Mouse (Mus musculus): ENCODE results near the gene Spata13. TPM values are rescaled to one million over a fixed set of nuclear protein-coding genes. Genes with fewer than 3 reads are reported as not detected.

The Spata13 gene
- total and polyA plus RNA-seq, 3 experiments, result 0.09 to 0.71 TPM; not detected in 1

DNA sequence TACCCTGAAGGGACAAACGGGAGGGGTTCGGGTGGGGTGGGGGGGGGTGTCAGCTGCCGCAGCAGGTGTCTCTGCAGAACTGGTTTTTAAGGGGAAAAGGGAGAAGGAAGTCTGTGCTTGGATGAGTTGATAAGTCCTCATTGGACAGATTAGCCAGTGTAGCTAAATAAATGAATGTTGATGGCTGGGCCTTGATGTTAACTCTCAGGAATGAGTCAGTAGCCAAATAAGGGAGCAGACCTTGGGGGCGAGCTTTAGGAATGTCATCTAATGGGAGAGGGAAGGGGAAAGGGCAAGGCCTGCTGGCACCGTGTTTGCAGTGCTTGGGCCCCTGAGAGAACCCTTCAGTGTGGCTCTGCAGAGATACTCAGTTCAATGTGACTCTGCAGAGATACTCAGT lies 12.6 kb downstream of the Spata13 start:
- ATAC-seq (ENCODE audit: extremely low read depth, insufficient number of reproducible peaks, low FRiP score, poor library complexity, severe bottlenecking) (no peak), DNase-seq (ENCODE audit: low spot score) (no peak)
- no peaks in the 10 kb centered on the region for H3K9me3 ChIP-seq (replicated peaks)
- H3K36me3 ChIP-seq (replicated peaks), result no peaks in the 10 kb centered on the region
- TF ChIP-seq POLR2AphosphoS5 (IDR thresholded peaks at IDR 0.05; ENCODE audit: insufficient replicate concordance, low read depth, low read length) (no peak), CTCF (IDR thresholded peaks at IDR 0.05; ENCODE audit: low read depth, low read length) (no peak), TAL1 (conservative IDR thresholded peaks at IDR 0.05; ENCODE audit: low read depth, low read length) (no peak), GATA1 (IDR thresholded peaks at IDR 0.05; ENCODE audit: borderline replicate concordance, low read length) (no peak), GATA2 (IDR thresholded peaks at IDR 0.05; ENCODE audit: borderline replicate concordance, low read depth, low read length) (no peak)
- peaks cover 3% of the 10 kb centered on the region; the same call in 1 of the 2 replicates for H3K27me3 ChIP-seq (ENCODE audit: insufficient read depth, low read length)
- H3K4me3 ChIP-seq (ENCODE audit: low read depth, low read length), result no peak overlapping the region
- no peaks in the 10 kb centered on the region for H3K4me1 ChIP-seq (ENCODE audit: insufficient read depth, low read depth, low read length)

DNA sequence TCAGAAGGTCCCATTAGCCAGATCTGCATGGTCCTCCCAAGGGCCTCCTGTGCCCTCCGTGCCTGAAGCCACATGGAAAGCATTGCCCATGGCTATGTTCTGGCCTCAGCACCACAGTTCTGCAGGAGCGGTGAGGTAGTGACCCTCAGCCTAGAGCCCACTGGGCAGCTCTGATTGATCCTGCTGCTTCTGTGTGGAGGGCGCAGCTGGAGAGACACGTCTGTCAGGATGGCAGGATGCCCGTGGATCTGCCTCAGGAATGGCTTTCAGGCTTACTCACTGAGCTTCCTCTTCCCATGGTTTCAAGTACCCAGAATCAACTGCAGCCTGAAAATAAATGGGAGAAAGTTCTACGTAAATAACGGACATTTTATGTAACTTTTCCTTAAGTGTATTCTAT lies 14.1 kb downstream of the Spata13 start:
- TF ChIP-seq GATA2 (IDR thresholded peaks at IDR 0.05; ENCODE audit: borderline replicate concordance, low read depth, low read length), result no peak
- no peak for TF ChIP-seq TAL1 (conservative IDR thresholded peaks at IDR 0.05; ENCODE audit: low read depth, low read length)
- TF ChIP-seq CTCF (IDR thresholded peaks at IDR 0.05; ENCODE audit: low read depth, low read length), result no peak
- no peak for TF ChIP-seq POLR2AphosphoS5 (IDR thresholded peaks at IDR 0.05; ENCODE audit: insufficient replicate concordance, low read depth, low read length)
- no peak for TF ChIP-seq GATA1 (IDR thresholded peaks at IDR 0.05; ENCODE audit: borderline replicate concordance, low read length)
- H3K4me1 ChIP-seq (ENCODE audit: insufficient read depth, low read depth, low read length), result no peaks in the 10 kb centered on the region

DNA sequence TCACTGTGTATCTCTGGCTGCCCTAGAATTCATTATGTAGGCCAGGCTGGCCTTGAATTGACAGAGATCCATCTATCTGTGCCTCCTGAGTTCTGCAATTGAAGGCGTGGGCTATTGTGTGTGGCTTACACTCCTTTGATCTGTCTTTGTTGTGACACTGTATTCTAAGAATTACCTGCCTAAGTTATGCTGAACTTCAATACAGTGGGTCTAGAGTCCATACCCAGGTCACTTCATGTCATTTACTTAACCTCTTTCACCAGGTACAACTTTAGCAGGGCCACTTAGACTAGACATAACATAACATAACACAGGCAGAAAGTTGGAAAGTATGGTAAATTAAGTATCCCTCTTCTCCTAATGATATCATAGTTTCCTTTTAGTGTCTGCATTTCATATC lies 15.2 kb downstream of the Spata13 start:
- H3K27me3 ChIP-seq (ENCODE audit: insufficient read depth, low read length), result peaks cover 3% of the 10 kb centered on the region; the same call in 1 of the 2 replicates
- TF ChIP-seq GATA1 (IDR thresholded peaks at IDR 0.05; ENCODE audit: borderline replicate concordance, low read length), result no peak
- no peak for TF ChIP-seq CTCF (IDR thresholded peaks at IDR 0.05; ENCODE audit: low read depth, low read length)
- no peak for TF ChIP-seq TAL1 (conservative IDR thresholded peaks at IDR 0.05; ENCODE audit: low read depth, low read length)
- H3K4me1 ChIP-seq (ENCODE audit: insufficient read depth, low read depth, low read length), result no peaks in the 10 kb centered on the region

More for the DNA sequence above, 14.1 kb downstream of the Spata13 start:
- Histone ChIP-seq H3K27me3 (ENCODE audit: insufficient read depth, low read length) (peaks cover 3% of the 10 kb centered on the region; the same call in 1 of the 2 replicates), H3K9me3 (replicated peaks) (no peaks in the 10 kb centered on the region), H3K4me3 (ENCODE audit: low read depth, low read length) (no peak overlapping the region), H3K36me3 (replicated peaks) (no peaks in the 10 kb centered on the region)
- ATAC-seq (ENCODE audit: extremely low read depth, insufficient number of reproducible peaks, low FRiP score, poor library complexity, severe bottlenecking), result no peak
- DNase-seq (ENCODE audit: low spot score), result no peak

DNA sequence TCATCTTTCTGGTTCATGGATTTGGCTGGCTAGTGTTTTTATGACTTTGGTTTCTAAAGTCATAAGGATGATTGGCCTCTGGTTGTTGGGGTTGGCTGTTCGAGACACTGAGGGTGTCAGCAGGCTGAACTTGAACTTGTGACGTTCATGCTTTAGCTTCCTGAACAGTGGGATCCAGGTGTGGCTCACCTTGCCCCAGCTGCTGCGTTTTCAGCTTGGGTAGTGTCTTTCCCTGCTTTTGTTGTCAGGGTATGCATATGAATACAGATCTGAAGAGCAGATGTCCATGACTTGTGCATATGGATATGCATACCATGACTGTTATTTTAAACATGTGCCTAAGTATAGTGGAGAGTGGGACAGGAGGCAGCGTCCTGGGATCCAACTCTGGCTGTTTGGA lies 19.4 kb downstream of the Spata13 start:
- Histone ChIP-seq H3K9me3 (replicated peaks) (peaks cover 4% of the 10 kb centered on the region), H3K36me3 (replicated peaks) (no peaks in the 10 kb centered on the region), H3K27me3 (ENCODE audit: insufficient read depth, low read length) (no peaks in the 10 kb centered on the region), H3K4me1 (ENCODE audit: insufficient read depth, low read depth, low read length) (no peaks in the 10 kb centered on the region), H3K4me3 (ENCODE audit: low read depth, low read length) (no peak overlapping the region)
- DNase-seq (ENCODE audit: low spot score) (no peak), ATAC-seq (ENCODE audit: extremely low read depth, insufficient number of reproducible peaks, low FRiP score, poor library complexity, severe bottlenecking) (no peak)
- TF ChIP-seq CTCF (IDR thresholded peaks at IDR 0.05; ENCODE audit: low read depth, low read length) (no peak), GATA2 (IDR thresholded peaks at IDR 0.05; ENCODE audit: borderline replicate concordance, low read depth, low read length) (no peak), POLR2AphosphoS5 (IDR thresholded peaks at IDR 0.05; ENCODE audit: insufficient replicate concordance, low read depth, low read length) (no peak), TAL1 (conservative IDR thresholded peaks at IDR 0.05; ENCODE audit: low read depth, low read length) (no peak), GATA1 (IDR thresholded peaks at IDR 0.05; ENCODE audit: borderline replicate concordance, low read length) (no peak)

More for the DNA sequence above, 15.2 kb downstream of the Spata13 start:
- H3K4me3 ChIP-seq (ENCODE audit: low read depth, low read length), result no peak overlapping the region
- H3K36me3 ChIP-seq (replicated peaks), result no peaks in the 10 kb centered on the region
- peaks cover 2% of the 10 kb centered on the region for H3K9me3 ChIP-seq (replicated peaks)
- DNase-seq (ENCODE audit: low spot score), result no peak
- no peak for ATAC-seq (ENCODE audit: extremely low read depth, insufficient number of reproducible peaks, low FRiP score, poor library complexity, severe bottlenecking)

DNA sequence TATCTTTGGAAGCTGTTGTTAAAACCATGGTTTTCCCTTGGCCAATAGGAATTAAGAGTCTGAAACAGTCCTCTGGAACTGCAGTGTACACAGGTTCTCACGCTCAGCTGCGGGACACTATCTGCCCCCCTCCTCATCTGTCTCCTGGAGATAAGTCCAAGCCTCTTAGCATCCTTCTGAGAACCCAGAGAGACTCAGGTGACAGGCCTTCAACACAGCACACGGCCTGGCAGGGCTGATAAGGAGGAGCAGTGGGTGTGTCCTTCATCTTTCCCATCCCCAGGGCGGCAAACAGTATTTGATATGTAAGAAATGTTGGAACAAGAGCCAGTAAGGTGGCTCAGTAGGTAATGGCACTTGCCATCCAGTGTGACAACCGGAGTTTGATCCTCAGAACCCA lies 20.2 kb downstream of the Spata13 start:
- TF ChIP-seq POLR2AphosphoS5 (IDR thresholded peaks at IDR 0.05; ENCODE audit: insufficient replicate concordance, low read depth, low read length), result no peak
- TF ChIP-seq GATA1 (IDR thresholded peaks at IDR 0.05; ENCODE audit: borderline replicate concordance, low read length), result no peak
- TF ChIP-seq CTCF (IDR thresholded peaks at IDR 0.05; ENCODE audit: low read depth, low read length), result no peak
- TF ChIP-seq TAL1 (conservative IDR thresholded peaks at IDR 0.05; ENCODE audit: low read depth, low read length), result no peak
- no peak for TF ChIP-seq GATA2 (IDR thresholded peaks at IDR 0.05; ENCODE audit: borderline replicate concordance, low read depth, low read length)
- H3K9me3 ChIP-seq (replicated peaks), result peaks cover 4% of the 10 kb centered on the region
- H3K27me3 ChIP-seq (ENCODE audit: insufficient read depth, low read length), result no peaks in the 10 kb centered on the region
- no peak overlapping the region for H3K4me3 ChIP-seq (ENCODE audit: low read depth, low read length)
- ATAC-seq (ENCODE audit: extremely low read depth, insufficient number of reproducible peaks, low FRiP score, poor library complexity, severe bottlenecking), result no peak
- no peaks in the 10 kb centered on the region for H3K4me1 ChIP-seq (ENCODE audit: insufficient read depth, low read depth, low read length)
- no peaks in the 10 kb centered on the region for H3K36me3 ChIP-seq (replicated peaks)
- no peak for DNase-seq (ENCODE audit: low spot score)

DNA sequence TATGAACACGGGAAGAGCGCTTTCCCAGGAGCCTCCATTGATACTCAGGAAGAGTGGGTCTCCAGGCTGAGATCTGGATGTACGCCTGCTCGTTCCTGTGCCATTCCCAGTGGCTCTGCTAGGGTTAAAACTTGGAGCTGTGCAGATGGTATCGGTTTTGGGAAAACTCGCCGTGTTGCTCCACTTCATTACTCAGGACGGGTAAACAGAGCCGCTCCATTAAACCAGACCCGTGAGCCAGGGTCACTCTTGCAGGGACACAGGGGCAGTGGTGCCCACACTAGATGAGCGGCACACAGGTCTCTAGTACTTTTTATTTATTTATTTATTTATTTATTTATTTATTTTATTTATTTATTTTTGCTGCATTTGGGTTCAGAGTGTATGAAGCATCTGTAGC lies 20.9 kb downstream of the Spata13 start:
- Histone ChIP-seq H3K4me3 (ENCODE audit: low read depth, low read length) (no peak overlapping the region), H3K27me3 (ENCODE audit: insufficient read depth, low read length) (no peaks in the 10 kb centered on the region), H3K9me3 (replicated peaks) (peaks cover 4% of the 10 kb centered on the region), H3K36me3 (replicated peaks) (no peaks in the 10 kb centered on the region), H3K4me1 (ENCODE audit: insufficient read depth, low read depth, low read length) (no peaks in the 10 kb centered on the region)
- DNase-seq (ENCODE audit: low spot score) (no peak), ATAC-seq (ENCODE audit: extremely low read depth, insufficient number of reproducible peaks, low FRiP score, poor library complexity, severe bottlenecking) (no peak)
- TF ChIP-seq TAL1 (conservative IDR thresholded peaks at IDR 0.05; ENCODE audit: low read depth, low read length) (no peak), CTCF (IDR thresholded peaks at IDR 0.05; ENCODE audit: low read depth, low read length) (no peak)
